Mouse (Mus musculus): Measurements from ENCODE around the gene Glod5. TPM values are rescaled to one million over a fixed set of nuclear protein-coding genes. Genes with fewer than 3 reads are reported as not detected.

Gene Glod5
- total RNA-seq, 2 experiments from 2014 or later: not detected

DNA sequence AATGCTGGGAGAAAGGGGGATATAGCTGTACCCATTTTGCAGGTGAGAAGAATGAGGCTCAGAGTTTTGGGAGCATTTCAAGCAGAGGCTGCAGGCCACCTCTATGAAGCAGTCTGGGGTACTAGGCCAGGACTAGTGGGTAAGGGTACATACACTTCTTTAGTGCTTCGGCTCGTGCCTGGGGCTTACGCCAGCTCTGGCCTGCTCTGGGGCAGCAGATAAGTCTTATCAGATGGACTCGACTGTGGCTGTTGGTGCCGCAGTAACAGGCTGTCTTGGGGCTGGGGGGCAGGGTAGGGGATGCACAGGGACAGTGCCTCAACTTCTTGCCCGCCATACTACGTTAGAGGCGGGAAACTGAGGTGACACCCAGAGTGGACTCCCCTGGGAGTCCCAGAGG lies 50.1 kb downstream of the Glod5 start:
- no peak for DNase-seq

DNA sequence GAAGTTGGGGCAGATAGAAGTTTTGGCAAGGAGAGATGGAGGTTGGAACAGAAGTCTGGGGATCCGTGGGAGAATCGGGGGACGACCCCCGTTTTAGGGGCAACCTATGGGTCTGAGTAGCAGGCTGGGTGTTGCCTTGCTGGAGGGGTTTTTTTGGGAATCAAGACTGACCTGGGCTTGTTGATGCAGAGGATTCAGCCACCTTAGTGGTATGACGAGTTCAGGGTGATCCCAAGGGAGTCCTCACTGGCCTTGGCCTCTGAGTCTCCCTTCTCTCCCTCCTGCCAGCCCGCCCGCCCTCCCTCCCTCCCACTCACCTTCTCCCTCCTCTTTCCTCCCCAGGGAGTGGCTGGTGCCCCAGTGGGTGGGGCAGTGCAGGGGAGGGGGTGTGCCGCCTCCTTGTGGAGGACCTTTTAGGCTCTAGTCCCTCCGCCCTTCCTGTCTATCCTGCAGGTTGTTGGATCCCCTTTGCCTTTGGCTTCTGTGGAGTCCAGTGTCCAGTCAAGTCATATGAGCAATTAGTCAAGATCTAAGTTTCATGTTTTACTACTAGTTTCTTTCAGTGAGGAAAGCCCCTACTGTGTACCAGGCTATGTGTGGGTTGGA lies 50.6 kb downstream of the Glod5 start:
- no peak for DNase-seq

DNA sequence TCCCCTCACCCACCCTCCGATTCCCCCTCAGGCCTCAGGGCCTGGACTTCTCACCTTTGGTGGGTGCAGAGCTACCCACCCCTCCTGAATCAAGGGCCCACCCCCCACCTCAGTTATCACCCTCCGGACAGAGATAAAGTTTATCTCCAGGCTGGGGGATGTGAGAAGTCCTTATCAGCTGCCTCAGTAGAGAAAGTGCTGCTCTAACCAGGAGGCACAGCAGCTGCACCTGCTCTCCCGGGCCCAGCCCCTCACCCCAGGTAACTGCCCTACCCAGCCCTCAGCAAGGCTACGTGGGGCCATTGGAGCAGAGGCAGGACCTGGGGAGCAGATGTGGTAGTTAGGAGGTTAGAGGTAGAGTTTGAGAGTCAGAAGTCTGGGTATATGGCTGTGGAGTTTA lies 52.1 kb downstream of the Glod5 start:
- no peak for DNase-seq

DNA sequence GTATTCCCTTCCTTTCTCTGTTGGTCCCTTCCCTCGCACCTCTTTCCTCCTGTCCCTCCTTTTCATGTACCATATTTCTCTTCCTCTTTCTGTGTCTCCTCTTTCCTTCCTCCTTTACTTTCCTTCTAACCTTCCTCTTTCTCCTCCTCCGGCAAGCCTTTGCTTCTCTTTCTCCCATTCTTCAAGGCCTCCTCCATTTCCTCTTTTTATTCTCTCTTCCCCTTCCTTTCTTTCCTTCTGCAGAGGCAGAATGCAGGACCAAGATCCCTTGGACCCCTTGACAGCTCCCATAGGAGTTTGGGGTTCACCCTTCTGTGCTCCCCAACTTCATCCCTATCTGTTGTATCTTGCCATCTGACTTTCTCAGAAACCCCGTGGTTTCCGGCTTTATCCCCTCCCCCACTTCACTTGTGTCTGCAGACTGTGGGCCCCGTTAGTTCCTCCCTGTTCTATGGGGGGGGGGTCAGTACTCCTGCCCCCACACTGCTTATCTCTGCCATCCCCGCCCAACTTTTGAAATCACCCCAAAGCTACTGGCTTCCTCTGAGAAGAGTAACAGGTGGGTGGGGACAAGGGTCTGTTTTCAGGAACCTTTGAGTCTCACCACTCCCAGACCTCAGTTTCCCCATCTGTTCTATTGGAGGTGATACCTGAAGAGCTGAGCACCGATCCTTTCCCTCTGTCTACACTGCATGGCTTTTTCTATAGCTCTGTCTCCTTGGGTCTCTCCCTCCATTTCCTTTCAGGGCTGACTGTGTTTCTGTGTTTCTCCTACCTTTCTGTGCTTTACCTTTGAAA lies 54.3 kb downstream of the Glod5 start:
- no peak for DNase-seq

DNA sequence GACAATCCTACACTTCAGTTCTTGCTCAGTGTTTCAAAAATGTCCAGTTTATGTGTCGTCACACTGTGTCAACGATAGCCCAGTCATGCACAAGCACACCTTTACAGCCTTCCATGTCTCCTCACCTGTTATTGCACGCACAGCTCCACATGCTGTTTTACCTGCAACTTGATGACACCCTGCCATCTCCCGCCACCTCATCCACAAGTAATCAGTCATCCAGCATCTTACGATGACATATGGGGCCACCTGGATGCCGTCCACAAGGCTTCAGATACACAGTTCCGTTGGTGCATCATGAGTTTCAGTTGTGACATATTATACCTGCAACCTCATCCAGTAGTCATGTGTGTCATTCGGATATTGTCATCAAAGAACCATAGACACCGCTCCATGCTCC lies 59.4 kb downstream of the Glod5 start:
- DNase-seq: no peak

Other genes with a start within 250 kb of the Glod5 start
- gene Gripap1, start 228.7 kb downstream of the Glod5 start, total RNA-seq (2021): 10 to 100 TPM; 15.3 to 22.7 TPM
- 1 to 10 TPM; 1.2 to 1.3 TPM for gene Kcnd1, start 196.2 kb downstream of the Glod5 start, total RNA-seq (2021)
- 10 to 100 TPM; 21.3 to 27.8 TPM for gene Otud5, start 177.1 kb downstream of the Glod5 start, total RNA-seq (2021)
- gene Pim2, start 140.2 kb downstream of the Glod5 start, total RNA-seq (2021): 1 to 10 TPM; 1.1 to 2.4 TPM
- gene Slc35a2, start 134.5 kb downstream of the Glod5 start, total RNA-seq (2021): 10 to 100 TPM in 1 of 2 experiments, 1 to 10 TPM in 1; 10.0 to 14.8 TPM
- gene Pqbp1, start 119.2 kb downstream of the Glod5 start, total RNA-seq (2021): 10 to 100 TPM; 32.2 to 38.5 TPM
- gene Timm17b, start 119.1 kb downstream of the Glod5 start, total RNA-seq (2021): 10 to 100 TPM; 48.2 to 51.1 TPM
- not detected for gene Gm10491, start 110.7 kb downstream of the Glod5 start, total RNA-seq (2021)
- not detected for gene Gm10490, start 109.0 kb downstream of the Glod5 start, total RNA-seq (2021)
- under 1 TPM; 0.16 to 0.52 TPM for gene Pcsk1n, start 98.7 kb downstream of the Glod5 start, total RNA-seq (2021)
- not detected for gene Eras, start 89.9 kb downstream of the Glod5 start, total RNA-seq (2021)
- gene Hdac6, start 70.6 kb downstream of the Glod5 start, total RNA-seq (2021): 1 to 10 TPM; 6.4 to 8.0 TPM
- under 1 TPM; 0.12 to 0.41 TPM for gene Gata1, start 40.4 kb downstream of the Glod5 start, total RNA-seq (2021)
- 1 to 10 TPM; 6.4 to 8.6 TPM for gene Suv39h1, start 56.3 kb upstream of the Glod5 start, total RNA-seq (2021)
- gene Was, start 72.0 kb upstream of the Glod5 start, total RNA-seq (2021): 1 to 10 TPM; 1.3 to 1.9 TPM
- gene Wdr13, start 114.4 kb upstream of the Glod5 start, total RNA-seq (2021): 10 to 100 TPM; 21.8 to 25.4 TPM
- 100 to 1,000 TPM; 291 to 335 TPM for gene Rbm3, start 127.4 kb upstream of the Glod5 start, total RNA-seq (2021)
- 1 to 10 TPM; 3.5 to 3.6 TPM for gene Tbc1d25, start 157.7 kb upstream of the Glod5 start, total RNA-seq (2021)
- gene Ebp, start 175.0 kb upstream of the Glod5 start, total RNA-seq (2021): 10 to 100 TPM; 17.9 to 18.2 TPM
- 1 to 10 TPM; 3.9 to 5.1 TPM for gene Porcn, start 188.0 kb upstream of the Glod5 start, total RNA-seq (2021)
- gene Ftsj1, start 233.9 kb upstream of the Glod5 start, total RNA-seq (2021): 10 to 100 TPM; 12.1 to 13.6 TPM

Measured in gastrocnemius, postnatal 10 days (tissue).